Mouse (Mus musculus) gastrocnemius, adult 8-10 months (tissue): ENCODE data around the gene H1f0. TPM values are rescaled to one million over a fixed set of nuclear protein-coding genes. Genes with fewer than 3 reads are reported as not detected.

Experiments used
- DNase-seq, 2 experiments: peaks; one replicate each; pipeline ENCODE4 v3.0.0; 2022; ENCODE audit warnings: low spot score in 2 of 2
- total RNA-seq, 4 experiments: library from RNA; stranded (reverse); gene quantifications; 2 replicates each; pipeline ENCODE4 v1.2.4; 2022

The H1f0 gene
- total RNA-seq, 4 experiments from 2014 or later: 84.7 to 103 (median 92.1) TPM

DNA sequence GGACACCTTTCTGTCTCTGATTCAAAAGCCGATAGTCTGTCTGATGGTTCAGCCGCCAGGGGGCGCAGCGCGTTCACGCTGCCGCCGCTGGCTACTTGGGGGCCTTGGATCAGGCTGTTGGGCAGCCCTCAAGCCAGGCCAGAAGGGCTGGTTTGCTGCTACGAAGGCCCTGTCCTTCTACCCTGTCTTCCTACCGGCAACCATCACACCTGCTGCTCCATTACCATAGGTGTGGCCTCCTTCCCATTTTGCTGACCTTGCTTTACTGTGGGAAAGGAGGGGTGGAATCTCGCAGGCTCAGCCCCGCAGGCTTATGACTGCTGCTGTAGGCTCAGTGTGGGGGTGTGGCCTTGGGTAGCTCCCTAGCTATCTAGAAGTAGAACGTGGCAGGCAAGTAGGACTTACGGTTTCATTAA, 9.7 kb downstream of the H1f0 start:
- DNase-seq: peak; percentile 46 to 64

DNA sequence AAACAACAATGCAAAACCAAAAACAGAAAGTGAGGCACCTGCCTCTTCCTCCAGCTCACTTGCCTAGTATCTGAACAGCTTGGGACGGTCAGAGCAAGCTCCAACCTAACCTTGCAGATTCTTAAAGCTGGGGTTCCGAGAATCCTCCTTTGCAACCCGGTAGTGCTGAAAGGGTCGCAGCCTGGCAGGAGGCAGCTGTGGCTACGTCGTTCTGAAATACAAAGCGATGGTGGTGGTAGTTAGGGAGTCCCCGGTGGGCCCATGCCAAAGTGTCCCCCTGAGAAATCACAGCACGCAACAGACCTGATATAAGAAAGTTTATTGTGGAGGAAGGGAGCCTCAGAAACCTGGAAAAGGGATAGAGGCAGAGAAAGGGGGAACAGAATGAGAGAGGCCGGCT, 10.1 kb downstream of the H1f0 start:
- no peak for DNase-seq

DNA sequence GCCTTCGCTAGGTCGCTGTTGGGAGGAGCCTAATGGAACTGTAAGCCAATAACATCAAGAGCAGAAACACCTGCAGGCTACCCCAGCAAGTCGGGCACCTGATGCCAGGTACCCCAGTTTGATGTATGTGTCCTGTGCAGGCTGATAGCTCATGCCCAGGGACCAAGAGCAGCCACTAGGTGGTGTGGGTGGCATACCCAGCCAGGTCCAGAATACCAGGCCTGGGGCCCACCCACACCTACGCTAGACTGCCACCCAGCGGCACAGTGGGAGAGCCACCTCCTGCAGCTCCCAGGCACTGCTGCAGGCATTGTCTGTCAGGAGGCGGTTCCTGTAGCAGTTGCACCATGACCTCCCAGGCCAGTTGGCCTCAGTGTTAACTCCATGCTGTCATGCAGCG, 10.6 kb downstream of the H1f0 start:
- DNase-seq: peak; percentile 47 to 69

DNA sequence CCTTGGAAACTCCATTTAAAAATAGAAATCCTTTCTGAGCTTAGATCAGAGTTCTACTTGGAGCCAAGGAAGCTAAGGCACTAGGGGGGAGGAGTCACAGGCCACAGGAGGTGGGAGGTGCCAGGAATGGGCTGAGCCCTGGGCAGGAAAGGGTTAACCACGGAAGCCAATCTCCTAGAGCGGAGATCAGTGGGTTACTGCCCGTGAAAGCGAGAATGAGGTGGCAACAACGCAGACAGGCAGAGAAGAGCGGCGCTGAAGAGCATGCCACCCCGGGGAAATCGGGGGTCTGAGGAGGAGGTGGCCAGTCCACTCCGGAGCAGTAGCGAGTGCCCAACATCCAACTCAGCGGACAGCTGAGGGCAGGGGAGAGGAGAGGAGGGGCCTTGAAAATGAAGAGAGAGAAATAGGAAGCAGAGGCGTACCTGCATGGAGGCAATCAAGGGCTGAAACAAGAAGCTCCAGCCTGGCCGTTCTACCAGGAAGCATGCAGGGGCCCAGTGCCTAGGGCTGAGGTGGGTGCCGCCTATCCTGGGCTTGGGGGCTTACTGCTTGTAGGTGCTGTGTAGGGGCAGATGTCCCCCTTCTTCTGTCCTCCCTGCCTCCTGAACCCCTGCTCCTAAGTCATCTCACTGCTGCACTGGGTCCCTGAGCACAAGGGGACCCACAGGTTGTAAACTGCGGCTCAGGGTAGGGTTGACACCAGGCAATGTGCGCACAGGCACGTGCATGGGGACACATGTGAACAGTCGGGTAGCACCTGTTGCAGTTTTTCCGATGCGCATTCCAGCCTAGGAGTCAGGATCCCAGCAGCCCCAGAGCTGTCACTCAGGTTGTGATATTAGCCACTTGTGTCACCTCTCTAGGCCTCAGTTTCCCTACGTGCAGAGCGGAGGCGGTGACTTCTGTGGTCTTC, 12.5 kb downstream of the H1f0 start:
- DNase-seq: no peak

DNA sequence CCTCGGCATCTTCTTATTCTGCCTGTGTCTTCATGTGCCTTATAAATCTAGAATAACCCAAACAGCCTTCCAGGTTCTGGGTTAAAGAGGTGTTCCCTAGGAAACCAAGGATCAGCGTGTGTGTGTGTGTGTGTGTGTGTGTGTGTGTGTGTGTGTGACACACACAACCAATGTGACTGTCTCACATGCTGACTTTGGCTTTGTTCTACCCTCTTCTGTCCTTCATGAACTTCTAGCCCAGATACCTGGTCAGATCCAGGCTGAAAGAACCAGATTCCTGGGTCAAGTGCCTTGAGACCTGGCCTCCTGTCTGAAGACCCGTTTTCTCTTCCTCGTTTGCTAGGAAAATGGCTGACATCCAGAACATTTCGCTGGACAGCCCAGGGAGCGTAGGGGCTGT, 13.3 kb downstream of the H1f0 start, which contains the start of gene Galr3:
Galr3 (plus strand) TSS at position 301 of the 400 bp plus-strand sequence.
- no peak for DNase-seq

DNA sequence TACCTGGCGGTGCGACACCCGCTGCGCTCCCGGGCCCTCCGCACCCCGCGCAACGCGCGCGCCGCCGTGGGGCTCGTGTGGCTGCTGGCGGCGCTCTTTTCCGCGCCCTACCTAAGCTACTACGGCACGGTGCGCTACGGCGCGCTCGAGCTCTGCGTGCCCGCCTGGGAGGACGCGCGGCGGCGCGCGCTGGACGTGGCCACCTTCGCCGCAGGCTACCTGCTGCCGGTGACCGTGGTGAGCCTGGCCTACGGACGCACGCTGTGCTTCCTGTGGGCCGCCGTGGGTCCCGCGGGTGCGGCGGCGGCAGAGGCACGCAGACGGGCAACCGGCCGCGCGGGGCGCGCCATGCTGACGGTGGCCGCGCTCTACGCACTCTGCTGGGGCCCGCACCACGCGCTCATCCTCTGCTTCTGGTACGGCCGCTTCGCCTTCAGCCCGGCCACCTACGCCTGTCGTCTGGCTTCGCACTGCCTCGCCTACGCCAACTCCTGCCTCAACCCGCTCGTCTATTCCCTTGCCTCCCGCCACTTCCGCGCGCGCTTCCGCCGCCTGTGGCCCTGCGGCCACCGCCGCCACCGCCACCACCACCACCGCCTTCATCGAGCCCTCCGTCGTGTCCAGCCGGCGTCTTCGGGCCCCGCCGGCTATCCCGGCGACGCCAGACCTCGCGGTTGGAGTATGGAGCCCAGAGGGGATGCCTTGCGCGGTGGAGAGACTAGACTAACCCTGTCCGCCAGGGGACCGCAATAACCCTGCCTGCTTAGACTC, 14.7 kb downstream of the H1f0 start:
- no peak for DNase-seq

DNA sequence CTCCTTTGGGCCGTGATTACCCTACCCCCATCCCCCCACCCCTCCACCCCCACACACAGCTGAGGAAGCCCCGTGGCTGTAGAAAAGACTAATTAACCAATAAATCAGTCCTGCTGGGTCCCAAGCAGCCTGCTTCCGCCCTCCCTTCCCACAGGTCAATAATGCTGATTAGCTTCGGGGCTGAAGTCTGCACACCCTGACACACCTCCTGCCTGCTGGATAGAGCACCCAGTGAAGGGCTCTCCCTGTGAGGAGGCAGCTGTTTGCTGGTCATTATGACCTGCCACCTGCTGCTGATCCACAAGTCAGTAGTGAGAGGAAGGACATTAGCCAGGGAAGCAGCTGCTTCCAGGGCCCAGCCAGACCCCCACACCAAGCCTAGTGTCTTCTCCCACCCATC, 16.6 kb downstream of the H1f0 start:
- DNase-seq: no peak

DNA sequence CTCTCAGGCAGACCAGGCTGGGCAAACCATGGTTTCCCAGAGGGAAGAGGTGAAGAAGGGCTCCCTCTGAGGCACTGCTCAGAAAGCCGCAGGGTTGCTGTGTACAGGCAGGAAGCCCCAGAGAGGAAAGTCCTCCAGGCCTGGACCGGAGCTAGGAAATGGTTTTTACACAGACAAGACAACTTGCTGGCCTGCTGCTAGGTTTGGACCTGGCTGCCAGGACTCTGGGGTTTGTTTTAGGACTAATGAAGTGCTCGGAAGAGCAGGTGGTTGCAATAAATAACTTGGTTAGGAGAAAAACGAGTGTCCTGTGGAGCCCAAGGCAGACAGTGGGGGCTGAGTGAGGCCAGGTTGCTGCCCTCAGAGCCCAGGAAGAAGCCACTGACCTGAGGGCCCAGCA, 19.9 kb downstream of the H1f0 start:
- DNase-seq: no peak

DNA sequence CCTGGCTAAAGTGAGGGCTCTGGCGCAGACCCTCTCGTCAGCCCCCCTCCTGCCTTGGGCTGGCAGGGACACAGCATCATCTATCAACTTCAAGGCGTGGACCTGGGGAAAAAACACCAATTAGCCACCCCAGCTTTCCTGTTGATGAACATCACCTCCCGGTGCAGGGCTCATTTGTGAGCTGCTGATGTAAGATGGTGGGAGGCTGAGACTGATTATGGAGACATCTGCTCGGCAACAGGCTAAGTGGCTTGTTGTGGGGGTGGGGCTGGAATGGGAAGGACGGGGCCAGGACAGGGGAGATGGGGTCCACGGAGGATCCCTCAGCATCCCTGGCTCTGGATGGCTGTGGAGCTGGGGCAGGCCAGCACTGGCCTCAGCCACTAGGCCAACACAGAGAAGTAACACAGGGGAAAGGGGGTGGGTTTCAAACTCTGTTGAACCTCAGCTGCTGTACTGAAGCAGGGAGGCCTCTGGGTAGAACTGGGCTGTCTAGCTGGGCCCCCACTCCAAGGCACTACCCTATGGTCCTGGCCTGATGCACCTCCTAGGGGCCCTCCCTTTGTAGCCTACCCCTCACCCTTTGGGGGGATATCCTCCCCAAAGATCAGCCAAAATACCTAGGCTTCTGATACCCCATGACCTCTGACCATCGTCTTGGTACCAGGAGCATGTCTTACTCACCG, 22.1 kb downstream of the H1f0 start:
- no peak for DNase-seq

DNA sequence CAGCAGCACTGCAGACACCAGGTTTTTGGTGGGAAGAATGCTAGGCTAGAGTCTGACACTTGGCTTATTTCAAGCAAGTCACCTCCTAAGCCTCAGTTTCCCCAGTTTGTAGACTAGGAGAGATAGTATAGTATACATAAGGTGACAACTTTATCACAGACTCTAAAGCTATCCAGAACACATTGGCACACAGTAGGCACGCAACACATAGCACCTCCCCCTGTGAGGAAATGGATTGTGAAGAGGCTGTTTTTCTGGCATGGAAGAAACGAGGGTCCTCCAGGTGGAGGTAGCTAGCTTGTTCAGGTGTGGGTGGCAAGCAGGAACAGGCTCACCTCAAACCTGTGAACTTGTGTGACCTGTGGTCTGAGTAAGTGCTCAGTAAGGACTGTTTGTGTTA, 22.7 kb downstream of the H1f0 start:
- no peak for DNase-seq

DNA sequence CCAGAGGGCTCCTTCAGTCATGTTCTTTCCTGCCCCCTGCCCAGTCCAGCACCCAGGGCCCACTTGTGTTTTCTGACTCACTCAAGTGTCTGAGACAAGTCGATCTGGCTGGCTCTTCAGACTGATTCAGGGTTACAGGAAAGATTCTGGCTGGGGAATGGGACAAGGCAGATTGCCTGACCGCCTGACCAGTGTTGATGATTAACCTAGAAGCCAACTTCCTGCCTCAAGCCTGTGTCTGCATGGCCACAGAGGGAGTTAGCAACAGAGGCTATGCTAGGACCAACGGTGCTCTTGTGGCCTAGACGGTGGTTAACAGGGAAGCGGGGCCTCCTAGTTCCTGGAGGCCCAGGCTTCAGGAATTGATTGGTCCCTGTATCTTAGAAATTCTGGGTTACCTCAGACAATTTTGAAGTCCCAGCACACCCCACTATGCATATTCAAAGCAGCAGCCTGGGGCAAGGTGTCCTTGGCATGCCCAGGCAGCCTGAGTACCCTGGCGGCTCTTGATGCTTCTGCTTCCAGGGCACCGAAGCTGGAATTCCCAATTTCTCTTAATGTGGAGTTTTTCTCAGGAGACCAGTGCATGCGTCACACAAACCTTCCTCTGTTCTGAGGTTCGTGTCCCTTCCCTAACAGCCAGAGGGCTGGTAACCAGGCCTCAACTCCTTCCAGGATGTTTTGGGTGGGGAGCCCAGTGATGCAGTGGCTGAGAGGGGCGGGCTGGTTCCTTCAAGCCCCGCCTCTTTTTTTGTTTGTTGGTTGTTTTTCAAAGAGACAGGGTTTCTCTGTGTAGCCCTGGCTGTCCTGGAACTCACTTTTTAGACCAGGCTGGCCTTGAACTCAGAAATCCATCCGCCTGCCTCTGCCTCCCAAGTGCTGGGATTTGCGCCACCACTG, 23.5 kb downstream of the H1f0 start:
- DNase-seq: no peak

DNA sequence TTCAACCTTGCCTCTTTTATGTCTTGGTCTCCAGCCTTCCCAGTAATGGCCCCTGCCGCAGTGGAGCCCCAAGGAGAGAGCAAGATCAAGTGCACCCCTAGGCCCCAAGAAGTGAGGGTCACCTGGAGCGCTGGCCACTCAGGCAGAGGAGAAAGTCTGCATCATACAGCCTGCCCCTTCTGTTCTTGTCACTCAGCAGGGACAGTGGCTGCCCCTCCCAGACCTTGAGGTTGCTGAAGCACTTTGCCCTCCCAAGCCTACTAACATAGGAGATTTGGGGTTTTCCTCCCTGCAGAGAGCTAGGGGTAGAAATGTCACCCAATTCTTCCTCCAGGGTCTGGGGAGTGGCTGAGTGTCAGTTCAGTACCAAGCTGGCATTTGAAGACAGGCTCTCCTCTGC, 24.1 kb downstream of the H1f0 start:
- DNase-seq: no peak

DNA sequence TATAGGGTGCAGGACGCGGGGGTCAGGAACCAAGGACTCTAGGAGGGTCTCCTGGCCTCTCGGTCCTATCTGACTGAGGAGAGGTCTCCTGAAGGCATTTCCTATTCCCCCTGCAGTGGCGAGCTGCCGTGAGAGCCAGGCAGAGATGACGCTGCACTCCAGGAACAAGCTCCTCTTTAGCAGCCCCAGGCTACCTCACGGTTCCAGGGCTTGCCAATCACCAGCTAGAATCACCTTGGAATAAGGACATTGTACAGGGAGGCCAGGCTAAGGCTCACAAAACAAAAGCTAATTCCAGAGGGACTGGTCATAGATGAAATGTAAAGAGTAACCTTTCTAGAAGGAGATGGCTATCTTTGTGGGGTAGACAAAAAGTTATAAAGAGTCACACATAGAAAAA, 28.4 kb downstream of the H1f0 start:
- DNase-seq: no peak

DNA sequence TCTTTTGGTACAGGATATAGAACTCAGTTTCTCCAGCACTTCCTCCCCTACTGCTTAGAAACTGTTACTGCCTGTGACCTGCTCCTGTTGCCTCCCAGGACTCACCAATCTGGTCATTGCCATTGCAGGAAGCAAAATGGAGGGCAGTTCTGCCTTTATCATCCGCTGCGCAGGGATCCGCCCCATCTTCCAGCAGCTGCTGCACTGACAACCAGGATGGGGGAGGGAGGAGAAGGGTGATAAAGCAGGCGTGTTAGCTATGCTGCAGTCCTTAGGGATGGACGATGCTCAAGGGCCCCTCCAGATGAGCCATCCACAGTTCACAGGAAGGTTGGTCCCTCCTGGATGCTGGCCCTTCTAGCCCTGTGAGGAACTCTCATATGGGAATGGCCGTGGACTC, 29.6 kb downstream of the H1f0 start:
- DNase-seq: no peak

DNA sequence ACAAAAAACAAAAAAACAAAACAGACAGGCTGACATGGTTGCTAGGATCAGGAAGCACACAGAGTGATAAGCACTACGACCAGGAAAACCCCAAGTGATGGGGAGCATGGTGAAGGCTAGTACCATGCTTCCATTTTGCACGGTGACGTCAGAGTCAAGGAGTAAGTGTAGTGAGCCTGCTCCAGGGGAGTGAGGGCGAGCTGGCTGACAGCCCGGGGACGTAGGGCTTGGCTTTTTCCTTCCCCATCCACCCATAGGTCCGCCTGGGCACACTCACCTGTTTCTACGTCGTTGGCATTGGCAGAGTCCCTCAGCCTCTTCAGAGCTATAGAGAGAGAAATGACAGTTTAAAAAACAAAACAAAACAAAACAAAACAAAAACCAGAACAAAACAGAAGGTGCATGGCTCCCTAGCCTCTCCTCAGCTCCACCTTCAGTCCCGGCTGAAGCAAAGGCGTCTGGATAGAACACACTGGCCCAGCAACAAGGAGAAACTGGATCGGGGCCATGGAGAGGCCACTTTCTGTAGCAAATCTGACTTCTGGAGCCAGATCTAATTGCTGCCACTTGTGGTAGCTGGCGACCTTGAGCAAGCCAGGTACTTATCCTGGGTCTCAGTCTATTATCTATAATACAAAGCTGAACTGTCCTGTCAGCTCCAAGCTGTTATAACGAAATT, 32.8 kb downstream of the H1f0 start:
- DNase-seq: no peak

DNA sequence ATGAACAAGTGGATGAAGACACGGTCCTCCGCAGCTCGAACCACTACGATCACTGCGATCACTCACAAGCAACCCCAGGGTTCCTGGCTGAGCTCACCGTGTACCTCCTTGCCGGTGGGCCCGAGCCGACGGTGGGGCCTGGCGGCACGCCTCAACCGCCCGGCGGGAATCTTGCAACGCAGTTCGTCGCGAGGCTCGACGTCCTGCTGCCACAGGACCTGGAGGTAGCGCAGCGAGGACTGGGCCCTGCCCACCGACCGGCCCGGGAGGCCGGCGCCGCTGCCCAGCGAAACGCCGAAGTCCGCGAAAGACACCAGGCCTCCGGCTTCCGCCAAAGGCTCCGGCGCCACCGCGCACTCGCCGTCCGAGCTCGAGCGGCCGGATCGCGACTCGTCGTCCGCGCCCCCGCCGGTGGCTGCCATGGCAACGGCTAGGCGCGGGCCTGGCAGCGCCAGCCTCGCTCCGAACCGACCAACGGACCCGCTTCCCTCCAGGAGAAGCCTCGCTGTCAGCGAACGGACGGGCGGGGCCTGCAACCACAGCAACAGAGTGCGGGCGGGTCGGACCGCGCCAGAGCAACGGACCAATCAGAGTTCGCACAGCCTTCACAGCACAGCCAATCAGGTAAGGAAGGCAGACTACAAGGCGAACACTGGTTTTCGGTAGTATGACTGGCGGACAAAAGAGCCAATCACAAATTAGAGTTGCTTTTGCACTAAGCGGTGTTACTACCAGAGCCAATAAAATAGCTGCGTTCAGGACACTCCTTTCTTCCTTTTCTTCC, 34.3 kb downstream of the H1f0 start, which contains the start of gene Ankrd54:
Ankrd54 (minus strand) TSS at position 518 of the 784 bp plus-strand sequence.
- peak; percentile 92 to 95 for DNase-seq

DNA sequence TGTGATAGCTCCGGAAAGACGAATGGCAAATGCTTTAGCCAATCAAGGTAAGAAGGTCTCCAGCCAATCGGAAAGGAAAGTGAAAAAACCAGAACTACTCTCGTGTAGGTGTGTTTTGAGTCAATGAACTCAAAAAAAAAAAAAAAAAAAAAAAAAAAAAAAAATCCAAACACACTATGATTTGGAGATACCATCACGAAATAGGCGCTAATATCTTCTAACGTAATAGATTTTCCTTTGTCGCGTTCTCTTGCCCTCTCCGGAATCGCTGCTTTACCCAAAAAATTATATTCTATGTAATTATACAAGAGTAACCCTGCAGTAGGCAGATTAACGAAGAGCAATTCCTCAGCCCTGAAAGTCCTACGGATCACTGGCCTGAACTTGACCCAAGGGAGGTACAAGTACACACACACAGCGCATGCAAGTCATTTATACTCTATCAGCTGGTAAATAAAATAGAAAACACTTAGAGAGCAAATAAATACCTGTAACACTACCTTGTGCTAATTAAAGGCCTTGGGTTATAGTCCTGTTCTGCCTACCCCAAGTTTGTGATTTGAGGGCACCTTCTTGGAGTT, 35.0 kb downstream of the H1f0 start:
- DNase-seq: no peak

DNA sequence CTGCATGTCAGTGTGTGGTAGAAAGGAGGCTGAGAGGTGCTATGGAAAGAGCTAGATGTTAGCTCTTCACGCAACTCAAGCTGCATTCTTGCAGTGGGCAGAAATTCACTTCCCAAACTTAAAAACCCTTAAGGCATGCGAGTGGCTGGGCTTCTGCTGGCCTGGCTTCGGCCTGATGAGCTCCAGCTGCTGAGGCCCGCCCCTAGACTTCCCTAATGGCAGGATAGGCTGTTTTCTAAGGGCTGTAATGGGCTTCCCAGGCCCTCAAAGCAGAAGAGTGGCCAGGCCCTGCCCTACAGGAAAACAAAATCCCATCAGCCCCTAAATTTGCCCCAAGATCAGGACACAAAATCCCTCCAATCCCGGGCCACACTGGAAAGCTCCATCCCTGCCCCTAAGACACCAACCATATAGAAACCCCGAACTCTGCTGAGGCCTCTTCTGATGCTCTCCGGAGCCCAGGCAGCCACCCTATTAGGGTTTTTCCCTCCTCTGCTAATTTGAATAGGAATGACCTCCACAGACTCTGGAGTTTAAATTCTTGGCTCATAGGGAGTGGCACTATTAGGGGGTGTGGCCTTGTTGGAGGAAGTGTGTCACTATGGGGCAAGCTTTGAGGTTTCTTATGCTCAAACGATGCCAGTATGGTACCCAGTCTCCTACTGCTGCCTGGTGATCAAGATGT, 37.0 kb downstream of the H1f0 start:
- no peak for DNase-seq
